Mouse (Mus musculus) CH12.LX (cell line): ENCODE measurements around the gene Ica1.

Experiments used
- CTCF ChIP-seq, 2 experiments: IDR thresholded peaks in 1 of 2; conservative IDR thresholded peaks in 1 of 2; 2 replicates each; pipeline ENCODE4 v1.5.1; 2011 to 2012; ENCODE audit warnings: low read depth in 2 of 2, low read length in 2 of 2, improper control_type of control experiment in 1 of 2, inconsistent platforms in 1 of 2, mild to moderate bottlenecking in 1 of 2, moderate library complexity in 1 of 2
- ELF1 ChIP-seq: IDR thresholded peaks from 2 replicates; pipeline ENCODE4 v1.6.1; 2014; ENCODE audit warnings: low read depth, mild to moderate bottlenecking, inconsistent platforms, low read length, improper control_type of control experiment
- EP300 ChIP-seq: IDR thresholded peaks from 2 replicates; pipeline ENCODE4 v1.6.1; 2011; ENCODE audit warnings: low read length, improper control_type of control experiment
- GABPA ChIP-seq: IDR thresholded peaks from 2 replicates; pipeline ENCODE4 v1.6.1; 2012; ENCODE audit warnings: low read depth, low read length, improper control_type of control experiment, inconsistent platforms; ENCODE audit not compliant: insufficient replicate concordance
- KAT2A ChIP-seq: IDR thresholded peaks from 2 replicates; pipeline ENCODE4 v1.6.1; 2012; ENCODE audit warnings: low read length, improper control_type of control experiment, inconsistent platforms; ENCODE audit not compliant: insufficient replicate concordance
- POLR2A ChIP-seq: IDR thresholded peaks from 2 replicates; pipeline ENCODE4 v1.6.1; 2011; ENCODE audit warnings: low read depth, mild to moderate bottlenecking, improper control_type of control experiment, low read length
- POLR2AphosphoS2 ChIP-seq: IDR thresholded peaks from 2 replicates; pipeline ENCODE4 v1.6.1; 2011; ENCODE audit warnings: low read depth, low read length, improper control_type of control experiment
- TCF12 ChIP-seq: IDR thresholded peaks from 2 replicates; pipeline ENCODE4 v1.6.1; 2014; ENCODE audit warnings: low read depth, mild to moderate bottlenecking, inconsistent platforms, low read length, improper control_type of control experiment
- USF2 ChIP-seq: conservative IDR thresholded peaks from 2 replicates; pipeline ENCODE4 v1.6.1; 2011; ENCODE audit warnings: low read depth, low read length, improper control_type of control experiment
- ZKSCAN1 ChIP-seq: IDR thresholded peaks from 2 replicates; pipeline ENCODE4 v1.6.1; 2012; ENCODE audit warnings: low read depth, inconsistent platforms, low read length, improper control_type of control experiment, borderline replicate concordance
- ZNF384 ChIP-seq: IDR thresholded peaks from 2 replicates; pipeline ENCODE4 v1.6.1; 2012; ENCODE audit warnings: low read depth, low read length, improper control_type of control experiment, inconsistent platforms

DNA sequence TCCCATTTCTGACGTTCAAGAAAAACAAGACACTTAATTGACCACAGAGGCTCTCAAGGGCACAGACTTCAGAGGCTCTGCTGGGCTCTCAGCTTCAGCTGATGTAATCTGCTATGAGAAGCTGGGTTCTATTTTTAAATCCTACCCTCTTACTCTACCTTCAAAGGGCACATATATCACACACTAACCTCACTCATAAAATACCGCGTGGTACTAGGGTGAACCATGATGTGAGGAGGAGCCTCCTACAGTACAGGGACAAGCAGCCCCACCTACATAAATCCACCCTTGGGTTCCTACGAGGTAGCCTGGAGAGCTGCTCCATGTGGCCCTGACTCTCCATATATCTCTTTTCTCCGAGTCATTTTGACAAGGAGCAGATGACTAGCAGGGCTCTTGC lies 45.8 kb downstream of the Ica1 start:
- no peak for TF ChIP-seq ELF1
- TF ChIP-seq KAT2A, result no peak
- no peak for TF ChIP-seq POLR2A
- no peak for TF ChIP-seq EP300
- TF ChIP-seq POLR2AphosphoS2, result no peak
- no peak for TF ChIP-seq CTCF (conservative IDR thresholded peaks at IDR 0.05 in 1 of 2, IDR thresholded peaks at IDR 0.05 in 1 of 2; ENCODE audit: low read depth in 2 of 2, low read length in 2 of 2)
- no peak for TF ChIP-seq GABPA
- TF ChIP-seq ZKSCAN1, result no peak
- no peak for TF ChIP-seq TCF12
- no peak for TF ChIP-seq USF2
- TF ChIP-seq ZNF384, result no peak
